Mouse (Mus musculus) 3134 (cell line): ENCODE results near the gene Gm21988.

ENCODE experiments used
- DNase-seq: peaks from one replicate; pipeline ENCODE4 v3.0.0-alpha.2; 2011; ENCODE audit warnings: low spot score; ENCODE audit not compliant: insufficient read length; ENCODE audit errors: extremely low read depth

Gm21988 gene

DNA sequence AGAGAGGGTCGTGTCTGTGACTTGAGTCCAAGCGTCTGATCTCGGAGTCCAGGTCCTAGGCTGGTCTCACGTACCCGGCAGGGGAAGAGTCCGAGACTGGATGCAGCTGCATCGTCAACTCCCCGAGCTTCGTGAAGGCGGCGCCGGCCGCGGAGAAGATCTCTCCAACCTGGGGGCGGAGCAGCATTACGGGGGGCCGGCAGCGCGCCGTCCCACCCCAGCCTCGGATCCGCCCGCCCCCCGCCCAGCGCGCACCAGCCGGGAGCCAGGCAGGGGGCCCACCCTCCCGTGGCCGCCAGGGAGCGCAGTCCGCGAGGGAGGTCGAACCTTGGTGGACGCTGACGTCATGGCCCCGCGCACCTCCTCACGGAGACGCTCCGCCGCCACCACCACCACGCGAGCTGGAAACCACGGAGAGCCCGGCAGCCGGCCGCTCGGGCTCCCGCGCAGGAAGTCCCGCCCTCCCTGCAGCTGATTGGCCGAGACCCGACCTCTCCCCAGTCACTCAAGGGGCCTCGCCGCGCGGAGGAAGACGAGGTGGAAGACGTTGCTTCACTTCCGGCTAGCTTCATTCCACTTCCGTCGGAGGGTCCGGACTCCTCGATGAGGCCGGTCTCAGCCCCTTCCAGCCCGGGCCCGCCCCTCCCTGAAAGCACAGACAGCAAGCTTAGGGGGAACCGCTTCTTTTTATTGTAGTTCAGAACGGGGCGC lies 2.0 kb downstream of the Gm21988 start, which contains the start of gene 0610010K14Rik:
Gene 0610010K14Rik, minus strand, starts transcription at position 458 of the 711 bp plus-strand sequence.
- DNase-seq = peak; percentile 99

DNA sequence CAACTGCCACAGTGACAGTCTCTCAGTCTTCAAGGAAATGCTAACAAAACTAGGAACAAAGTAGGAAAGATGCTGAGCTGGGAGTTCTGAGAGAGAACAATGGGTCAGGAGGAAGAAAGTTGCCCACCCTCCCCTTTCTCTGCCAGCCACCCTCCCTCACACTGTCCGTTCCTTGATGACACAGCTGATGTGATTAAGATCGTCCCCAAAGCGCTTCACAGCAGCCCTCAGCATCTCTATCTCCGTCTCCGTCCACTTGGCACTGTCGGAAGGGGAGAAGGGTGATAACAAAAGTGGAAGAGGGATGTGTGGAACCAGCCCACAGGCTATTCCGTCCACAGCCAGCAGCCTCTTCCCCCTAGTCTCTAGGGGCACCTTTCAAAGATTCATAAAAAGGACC lies 2.9 kb downstream of the Gm21988 start:
- no peak for DNase-seq

DNA sequence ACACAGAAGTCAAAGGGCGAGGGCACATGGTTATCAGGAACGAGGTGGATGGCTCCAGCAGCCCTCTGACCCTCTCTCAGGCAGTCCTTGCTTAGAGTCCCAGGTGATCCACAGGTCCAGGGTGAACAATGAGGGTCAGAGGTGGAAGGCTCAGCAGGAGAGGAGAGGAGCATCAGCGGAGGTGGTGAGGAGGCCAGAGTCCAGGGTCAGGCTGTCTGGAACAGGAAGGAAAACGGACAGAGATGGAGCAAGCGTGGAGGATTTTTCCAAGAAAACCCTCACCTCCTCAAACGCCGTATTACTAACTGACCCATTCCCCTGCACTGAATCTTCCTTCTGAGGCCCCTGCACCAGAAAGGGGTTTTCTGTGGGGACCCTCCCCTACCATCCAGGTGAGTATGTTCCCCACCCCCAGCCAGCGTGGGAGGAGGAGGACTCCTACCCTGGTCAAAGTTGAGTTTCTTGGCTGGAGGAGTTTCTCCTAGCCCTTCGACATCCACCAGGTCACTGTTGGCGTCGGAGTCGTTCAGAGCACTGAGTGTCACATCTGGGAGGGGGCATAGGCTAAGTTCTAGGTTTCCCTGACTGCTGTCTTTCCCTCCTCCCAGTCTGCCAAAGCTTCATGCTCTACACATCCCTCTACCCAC lies 4.3 kb downstream of the Gm21988 start:
- no peak for DNase-seq

DNA sequence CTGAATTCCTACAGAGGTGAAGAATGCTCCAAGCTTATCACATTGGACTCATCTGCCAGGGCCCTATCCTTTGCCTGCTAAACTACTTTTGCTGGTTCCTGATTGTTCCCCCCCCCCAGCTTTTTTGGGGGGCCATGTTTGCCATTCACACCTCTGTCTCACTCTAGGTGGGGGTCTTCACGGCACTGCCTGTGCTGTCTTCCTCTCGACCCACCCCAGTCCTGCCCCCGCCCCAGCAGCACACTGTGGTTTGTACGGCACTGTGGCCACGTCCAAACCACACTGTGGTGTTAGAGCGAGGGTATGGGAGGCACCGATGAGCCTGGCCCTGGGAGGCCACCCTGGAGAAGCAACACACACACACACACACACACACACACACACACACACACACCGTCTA lies 5.1 kb downstream of the Gm21988 start:
- DNase-seq = no peak

DNA sequence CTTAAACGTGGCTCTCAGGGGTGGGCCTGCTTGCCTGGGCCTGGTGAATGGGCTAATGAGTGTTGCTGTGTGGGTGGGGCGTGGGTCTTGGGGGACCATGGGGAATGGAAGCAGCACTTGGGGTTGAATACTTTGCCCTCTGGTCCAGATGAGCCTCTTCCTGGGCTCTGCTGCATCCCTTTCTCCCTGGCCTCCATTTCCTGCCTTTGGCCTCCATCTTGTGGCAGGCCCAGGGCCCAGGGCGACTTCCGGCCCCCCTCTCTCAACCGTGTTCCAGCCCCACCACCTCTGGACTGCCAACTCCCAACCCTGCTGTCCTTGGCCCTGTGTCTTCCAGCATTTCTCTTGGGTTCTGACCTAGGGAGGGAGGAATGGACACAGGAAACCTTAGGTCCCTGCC lies 5.6 kb downstream of the Gm21988 start:
- peak; percentile 53 for DNase-seq

DNA sequence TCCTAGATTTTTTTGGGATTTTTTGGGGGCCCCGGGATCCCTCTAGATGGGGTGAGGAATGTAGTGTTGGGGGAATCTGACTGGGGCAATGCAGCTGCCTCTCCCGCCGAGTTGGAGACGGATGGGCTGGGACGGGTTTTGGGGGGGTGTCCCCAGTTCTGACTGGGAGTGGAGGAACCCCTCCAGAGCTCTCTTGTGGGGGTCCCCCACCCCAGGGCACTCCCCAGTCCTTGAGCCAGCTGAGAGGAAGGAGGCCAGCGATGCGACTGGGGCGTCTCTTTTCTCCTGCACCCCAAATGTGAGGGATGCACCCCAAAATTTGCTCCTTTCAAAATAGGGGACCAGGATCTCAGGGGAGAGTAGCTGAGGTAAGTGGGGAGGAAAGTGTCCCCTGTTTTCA lies 6.6 kb downstream of the Gm21988 start:
- DNase-seq = no peak

DNA sequence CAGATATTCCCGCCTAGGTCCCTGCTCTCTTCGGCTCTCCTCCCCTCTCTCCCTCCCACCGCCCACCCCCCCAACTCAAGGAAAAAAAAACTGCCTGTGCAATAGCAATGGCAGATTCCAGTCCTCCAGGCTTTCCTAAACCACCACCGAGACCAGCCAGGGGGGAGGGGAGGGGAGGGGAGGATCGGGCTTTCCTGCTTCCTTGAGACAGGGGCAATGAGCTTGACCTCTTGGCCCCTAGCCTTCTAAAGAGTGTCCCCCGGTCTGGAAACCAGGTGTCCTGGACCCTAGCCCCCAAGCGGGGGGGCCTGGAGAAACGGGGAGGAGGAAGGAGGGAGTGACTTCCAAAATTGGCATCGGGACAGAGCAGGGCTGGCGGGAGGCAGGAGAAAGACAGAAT lies 7.1 kb downstream of the Gm21988 start:
- peak; percentile 79 for DNase-seq

DNA sequence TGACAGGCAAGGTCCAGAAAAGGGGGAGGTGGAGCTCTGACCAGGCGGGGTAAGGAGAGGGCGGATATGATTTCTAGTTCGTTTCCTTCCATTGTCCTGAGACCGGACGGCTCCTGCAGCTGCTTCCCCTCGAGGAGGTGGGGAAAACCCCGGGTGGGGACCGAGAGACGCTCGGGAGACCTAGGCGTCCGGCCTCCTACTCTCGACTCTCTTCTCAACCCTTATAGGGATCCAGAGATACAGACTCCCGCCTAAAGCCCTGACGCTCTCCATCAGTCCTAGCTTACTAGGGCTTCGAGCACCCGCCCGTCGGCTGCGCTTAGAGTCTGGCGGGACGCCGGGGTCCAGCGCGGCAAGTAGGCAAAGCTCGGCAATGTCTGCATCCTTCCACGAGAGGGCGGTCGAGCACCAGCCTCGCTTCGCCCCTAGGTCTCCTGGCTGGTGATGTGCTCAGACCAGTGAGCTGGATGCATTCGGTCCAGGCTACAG lies 9.3 kb downstream of the Gm21988 start:
- peak; percentile 75 for DNase-seq

DNA sequence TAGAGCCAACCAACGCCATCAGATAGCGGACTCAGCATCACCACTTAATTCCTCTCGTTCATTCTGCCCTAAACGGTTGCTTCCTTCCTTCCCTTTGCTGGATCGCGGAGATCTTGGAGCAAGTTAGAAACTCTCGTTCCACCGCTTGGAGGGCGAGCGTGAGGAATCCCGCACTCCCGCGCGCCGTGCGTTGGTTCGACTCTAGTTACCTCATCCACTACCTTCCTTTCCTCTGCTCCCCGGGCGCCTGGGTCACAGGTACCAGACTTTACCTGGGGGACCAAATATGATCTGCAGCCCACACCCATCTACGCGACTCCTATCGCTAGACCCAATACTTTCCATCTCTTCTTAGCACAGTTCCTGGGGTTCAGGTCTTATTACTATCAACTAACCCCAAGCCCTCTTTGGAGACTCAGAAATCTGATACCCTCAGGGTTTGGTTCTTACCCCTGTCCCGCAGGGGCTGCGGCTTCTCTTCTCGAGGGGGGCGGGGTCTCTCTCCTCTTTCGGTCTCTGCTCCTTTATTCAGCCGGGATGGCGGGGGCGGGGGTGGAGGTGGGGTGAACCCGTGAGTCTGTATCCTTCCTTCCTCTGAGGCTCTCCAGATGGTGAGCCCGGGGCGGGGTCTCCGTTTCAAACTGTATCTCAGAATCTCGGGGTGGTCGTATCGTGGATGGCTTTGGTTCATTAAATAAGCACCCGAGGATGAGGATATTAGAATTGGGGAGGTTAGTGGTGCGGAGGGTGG lies 10.2 kb downstream of the Gm21988 start, which contains the start of gene Bcl6b:
Gene Bcl6b, minus strand, starts transcription at position 539 of the 751 bp plus-strand sequence.
- DNase-seq = no peak

DNA sequence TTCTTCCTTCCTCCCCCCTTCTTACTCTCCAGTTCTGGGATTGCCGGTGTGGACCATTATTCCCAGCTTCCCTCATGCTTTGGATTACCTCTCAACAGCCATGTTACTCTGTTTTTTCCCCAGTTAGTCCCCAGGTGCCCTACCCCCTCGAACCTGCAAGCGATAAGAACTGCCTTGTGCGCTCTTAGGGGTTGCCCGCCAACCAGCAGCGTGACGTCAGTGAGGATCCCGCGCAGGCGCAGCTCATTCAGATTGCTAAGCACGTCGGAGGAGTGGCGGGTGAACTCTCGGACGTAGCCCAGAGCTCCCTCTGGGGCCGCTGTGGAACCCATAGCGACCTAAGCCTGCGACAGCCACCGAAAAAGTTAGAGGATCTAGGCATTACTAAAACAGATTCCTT lies 10.8 kb downstream of the Gm21988 start:
- DNase-seq = no peak

DNA sequence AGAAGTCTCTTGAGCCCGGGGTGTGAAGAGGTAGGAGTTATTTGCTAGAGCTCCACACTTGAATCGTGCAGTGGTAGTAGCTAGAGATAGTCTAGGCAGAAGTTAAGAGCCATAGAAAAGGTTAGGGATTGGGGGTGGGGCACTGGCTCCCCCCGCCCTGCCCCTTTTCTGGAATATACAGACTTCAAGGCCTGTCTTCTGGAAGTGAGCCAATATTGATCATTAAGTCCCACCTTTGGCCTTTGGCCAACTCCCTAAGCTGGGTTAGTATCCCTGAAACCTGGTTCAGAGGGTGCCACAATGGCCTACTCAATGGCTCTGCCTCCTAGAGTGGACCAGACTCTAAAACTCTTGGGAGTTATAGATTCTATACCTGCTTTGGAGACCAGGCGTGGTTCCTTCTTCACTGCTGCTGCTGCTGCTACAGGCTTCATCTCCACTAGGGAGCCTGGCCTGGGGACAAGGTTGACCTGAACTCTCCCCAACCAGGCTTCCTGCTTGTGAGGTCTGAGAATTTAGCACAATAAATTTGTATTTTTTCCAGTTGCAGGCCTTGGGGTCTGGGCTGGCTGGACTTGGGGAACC lies 11.9 kb downstream of the Gm21988 start:
- DNase-seq = no peak

DNA sequence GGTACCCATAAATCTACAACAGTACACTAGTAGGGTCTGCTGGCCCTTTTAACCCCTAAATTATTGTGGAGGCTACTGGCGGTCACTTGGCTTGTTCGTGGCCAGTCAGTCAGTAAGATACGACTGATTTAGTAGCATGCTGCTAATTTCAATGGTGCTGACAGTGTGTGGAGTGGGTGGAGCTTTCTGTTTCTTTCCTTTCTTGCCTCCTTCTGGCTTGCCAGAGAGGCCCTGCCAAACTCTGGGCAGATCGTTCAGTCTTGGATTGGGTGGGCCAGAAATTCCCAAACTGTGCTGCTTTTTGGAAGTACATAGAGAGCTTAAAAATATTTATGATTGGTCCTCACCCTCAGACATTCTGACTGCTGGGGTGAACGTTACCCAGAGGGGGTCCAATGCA lies 12.5 kb downstream of the Gm21988 start:
- no peak for DNase-seq

DNA sequence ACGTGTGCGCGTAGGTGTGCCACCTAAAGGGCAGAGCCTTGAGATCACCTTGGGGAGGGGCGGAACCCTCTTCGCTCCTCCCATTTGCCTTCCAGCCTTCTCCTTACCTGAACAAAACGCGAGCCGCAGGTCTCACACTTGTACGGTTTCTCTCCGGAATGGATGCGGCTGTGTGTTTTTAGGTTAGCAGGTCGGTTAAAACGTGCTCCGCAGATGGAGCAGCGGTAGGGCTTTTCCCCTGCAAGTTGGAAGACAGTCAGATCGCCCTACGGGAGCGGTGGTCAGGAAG lies 13.1 kb downstream of the Gm21988 start:
- no peak for DNase-seq

DNA sequence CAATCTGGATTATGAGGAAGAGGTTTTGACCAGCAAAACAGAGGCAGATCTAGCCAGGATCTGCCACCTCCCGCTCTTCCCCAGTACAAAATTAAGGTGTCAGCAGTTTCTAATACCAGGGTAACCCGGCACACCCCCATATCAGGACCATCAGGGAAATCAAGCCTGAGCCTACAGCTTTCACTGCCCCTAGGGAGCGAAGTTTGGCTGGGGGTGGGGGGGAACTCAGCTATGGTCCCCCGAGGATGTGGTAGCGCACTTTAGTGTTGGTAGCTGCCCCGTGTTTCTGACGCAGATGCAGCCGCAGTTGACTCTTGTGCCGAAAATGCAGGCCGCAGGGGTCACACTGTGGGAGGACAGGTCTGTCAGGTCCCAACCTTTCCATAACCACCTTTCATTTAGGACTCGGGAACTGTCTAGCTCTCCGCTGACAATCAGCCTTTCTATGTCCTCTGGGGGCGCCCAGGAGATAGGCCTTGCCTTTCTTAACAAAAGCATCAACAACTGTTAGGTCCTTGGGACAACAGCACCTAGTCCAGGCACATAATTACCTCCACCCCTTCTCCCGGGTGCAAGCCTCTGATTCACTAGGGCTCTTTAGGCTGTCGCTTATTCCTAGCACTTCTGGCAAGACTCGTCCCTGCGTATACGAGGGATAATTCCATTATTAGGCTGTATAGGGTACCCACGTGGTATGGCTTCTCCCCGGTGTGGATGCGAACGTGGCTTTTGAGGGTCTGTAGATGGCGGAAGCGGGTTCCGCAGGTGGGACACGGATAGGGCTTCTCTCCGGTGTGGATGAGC lies 13.6 kb downstream of the Gm21988 start:
- no peak for DNase-seq

DNA sequence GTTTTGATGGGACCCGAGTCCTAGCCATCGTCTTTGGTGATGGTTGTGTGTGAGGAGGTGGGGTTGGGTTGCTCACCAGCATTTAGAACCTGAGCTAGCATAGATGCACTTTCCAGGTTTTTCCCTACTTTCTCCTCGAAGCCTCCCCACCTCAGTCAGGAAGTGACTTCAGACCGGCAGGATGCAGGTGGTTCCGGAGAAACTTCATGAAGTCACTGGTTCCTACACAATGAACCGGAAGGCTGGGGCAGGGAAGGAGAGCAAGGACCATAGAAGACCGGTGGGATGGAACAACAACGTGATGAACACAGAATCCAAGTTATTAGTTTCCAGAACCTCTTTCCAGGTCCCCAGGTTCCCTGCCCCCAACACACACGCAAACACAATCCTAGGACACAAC lies 15.9 kb downstream of the Gm21988 start:
- DNase-seq = no peak

DNA sequence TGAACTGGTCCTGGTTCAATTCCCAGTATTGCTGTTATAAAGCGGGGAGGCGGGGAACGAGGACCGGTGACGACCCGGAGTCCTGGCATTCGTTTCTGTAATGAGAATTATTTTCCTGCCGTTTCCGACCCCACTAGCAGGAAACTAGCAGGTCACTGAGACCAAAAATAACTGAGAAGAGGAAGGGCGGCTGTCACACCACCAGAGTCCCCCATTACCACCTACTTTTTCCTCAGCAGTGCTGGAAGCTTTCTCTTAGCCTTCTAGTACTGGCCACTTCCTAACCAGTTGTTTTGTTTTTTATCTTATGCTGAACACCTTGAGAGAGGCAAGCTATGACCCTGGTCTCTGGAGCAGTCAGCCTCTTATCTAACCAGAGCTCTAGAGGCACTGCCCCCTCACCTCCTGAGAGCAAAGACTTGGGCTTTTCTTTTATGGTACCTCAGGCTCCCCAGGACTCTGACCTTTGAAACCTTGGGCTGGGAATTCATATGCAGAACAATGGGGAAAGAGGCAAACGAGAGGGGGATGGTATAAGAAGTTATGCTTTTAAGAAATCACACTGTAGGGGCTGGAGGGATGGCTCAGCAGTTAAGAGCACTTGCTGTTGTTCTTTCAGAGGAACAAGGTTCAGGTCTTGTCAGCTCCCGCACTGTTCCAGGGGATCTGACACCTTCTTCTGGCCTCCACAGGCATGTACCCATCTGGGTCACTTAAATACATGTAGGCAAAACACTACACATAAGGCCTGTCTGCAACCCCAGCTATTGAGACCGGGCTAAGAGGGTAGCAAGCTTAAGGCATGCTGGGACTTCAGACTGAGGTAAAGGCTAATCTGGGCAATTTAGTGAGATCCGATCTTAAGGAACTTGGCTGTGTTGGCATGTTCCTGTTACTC lies 17.8 kb downstream of the Gm21988 start:
- no peak for DNase-seq

DNA sequence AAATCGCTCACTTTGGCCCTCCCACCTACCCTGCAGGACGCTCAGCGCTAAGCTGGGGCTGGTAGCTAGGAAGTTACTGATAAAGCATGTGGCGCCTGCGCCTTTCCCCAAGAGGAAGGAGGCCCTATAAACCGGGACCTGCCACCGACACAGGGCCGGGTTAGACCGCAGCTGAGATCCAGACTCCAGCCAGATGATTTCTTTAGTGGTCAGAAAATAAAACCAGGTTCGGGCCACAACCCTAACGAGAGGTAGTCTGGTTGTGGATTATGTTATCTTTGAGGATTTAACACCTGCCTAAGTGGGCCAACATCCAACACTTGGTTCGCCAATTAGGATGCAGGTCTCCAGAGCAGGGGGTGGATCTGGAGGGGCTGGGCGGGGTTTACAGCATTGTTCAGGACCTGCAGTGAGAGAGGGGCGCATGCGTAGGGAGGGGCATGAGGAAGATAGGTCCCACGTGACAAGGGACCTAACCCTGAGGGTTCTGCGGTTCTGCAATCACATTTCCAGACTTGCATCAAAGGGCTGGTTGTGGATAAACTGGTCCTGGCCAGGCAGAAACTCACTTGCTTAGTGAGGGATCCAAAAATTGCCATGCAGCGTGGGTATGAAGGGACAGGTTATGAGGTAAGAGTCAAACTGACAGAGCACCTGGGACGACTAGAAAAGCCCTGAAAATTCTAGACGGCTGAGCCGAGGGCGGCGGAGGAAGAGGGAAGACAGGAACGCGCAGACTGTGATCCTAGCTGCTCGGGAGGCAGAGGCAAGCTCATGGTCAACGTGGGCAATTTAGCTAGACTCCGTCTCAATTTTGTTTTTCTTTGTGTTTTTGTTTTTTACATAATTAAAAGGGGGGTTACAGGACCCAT lies 18.7 kb downstream of the Gm21988 start, which contains the start of gene Slc16a13:
Gene Slc16a13, minus strand, starts transcription at position 334 of the 872 bp plus-strand sequence.
- DNase-seq = no peak

DNA sequence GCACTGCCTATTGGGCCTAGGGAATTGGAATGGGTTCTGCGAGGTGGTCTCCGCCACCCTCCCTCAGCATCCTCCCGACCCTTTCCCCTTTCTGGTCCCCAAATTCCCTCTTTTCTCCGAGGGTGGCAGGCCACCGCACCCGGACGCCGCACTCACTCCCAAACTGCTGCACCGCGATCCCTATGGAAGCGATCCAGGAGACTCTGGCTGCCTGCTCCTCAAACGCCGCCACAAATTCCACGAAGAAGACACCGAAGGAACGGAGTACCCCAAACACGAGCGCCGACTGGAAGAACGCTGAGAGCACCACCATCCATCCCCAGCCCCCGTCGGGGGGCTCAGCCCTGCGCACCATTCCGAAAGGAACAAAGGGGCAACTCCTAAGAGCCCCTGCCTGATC lies 19.3 kb downstream of the Gm21988 start:
- no peak for DNase-seq
